Mouse (Mus musculus) lung, postnatal 14 days (tissue): ENCODE data around the gene Abcc9.

Experiments used
- DNase-seq: peaks from one replicate; pipeline ENCODE4 v3.0.0; 2021

Gene Abcc9

GRCm38 (mm10) chr6:142609401-142610373 is 92.4 kb downstream of the Abcc9 start:
- no peak for DNase-seq

GRCm38 (mm10) chr6:142607080-142607479 is 95.0 kb downstream of the Abcc9 start:
- no peak for DNase-seq

- no peak for DNase-seq
Measured at GRCm38 (mm10) chr6:142602772-142603171, 99.3 kb downstream of the Abcc9 start.

- DNase-seq = no peak
Measured at GRCm38 (mm10) chr6:142578831-142579230, 123.3 kb downstream of the Abcc9 start.

- no peak for DNase-seq
Measured at GRCm38 (mm10) chr6:142577801-142578200, 124.3 kb downstream of the Abcc9 start.

- no peak for DNase-seq
Measured at GRCm38 (mm10) chr6:142572876-142573275, 129.2 kb downstream of the Abcc9 start.

GRCm38 (mm10) chr6:142571629-142572360 is 130.3 kb downstream of the Abcc9 start:
- no peak for DNase-seq

GRCm38 (mm10) chr6:142571055-142571618 is 131.0 kb downstream of the Abcc9 start, which contains the start of gene Kcnj8:
TSS of gene Kcnj8 (minus strand) at chr6:142571614.
- peak; percentile 71 for DNase-seq

- DNase-seq = no peak
Measured at GRCm38 (mm10) chr6:142570046-142570770, 131.9 kb downstream of the Abcc9 start.

- no peak for DNase-seq
Measured at GRCm38 (mm10) chr6:142568713-142569357, 133.3 kb downstream of the Abcc9 start.

GRCm38 (mm10) chr6:142567452-142567851 is 134.7 kb downstream of the Abcc9 start:
- peak; percentile 54 for DNase-seq

- DNase-seq = no peak
Measured at GRCm38 (mm10) chr6:142564746-142565145, 137.4 kb downstream of the Abcc9 start.

- no peak for DNase-seq
Measured at GRCm38 (mm10) chr6:142561151-142561550, 141.0 kb downstream of the Abcc9 start.

GRCm38 (mm10) chr6:142558772-142559679 is 143.1 kb downstream of the Abcc9 start:
- no peak for DNase-seq

- no peak for DNase-seq
Measured at GRCm38 (mm10) chr6:142558076-142558475, 144.0 kb downstream of the Abcc9 start.

- no peak for DNase-seq
Measured at GRCm38 (mm10) chr6:142555988-142556387, 146.1 kb downstream of the Abcc9 start.

GRCm38 (mm10) chr6:142551482-142551881 is 150.6 kb downstream of the Abcc9 start:
- peak; percentile 70 for DNase-seq

GRCm38 (mm10) chr6:142550871-142551270 is 151.2 kb downstream of the Abcc9 start:
- no peak for DNase-seq

GRCm38 (mm10) chr6:142548377-142548776 is 153.7 kb downstream of the Abcc9 start:
- no peak for DNase-seq

GRCm38 (mm10) chr6:142545132-142545531 is 157.0 kb downstream of the Abcc9 start:
- DNase-seq = no peak

- no peak for DNase-seq
Measured at GRCm38 (mm10) chr6:142543648-142544047, 158.5 kb downstream of the Abcc9 start.
